Mouse (Mus musculus) adrenal gland, postnatal 36 days (tissue): Measurements from ENCODE around the gene Birc2. TPM values are rescaled to one million over a fixed set of nuclear protein-coding genes. Genes with fewer than 3 reads are reported as not detected.
"Not testable (repeated sequence)": the region's sequence is repeated elsewhere in the genome, so short reads cannot be mapped to it uniquely, and the experiment has no call there.

ENCODE experiments used
- DNase-seq, 2 experiments: peaks; one replicate each; pipeline ENCODE4 v3.0.0; 2021; ENCODE audit warnings: mixed read lengths in 1 of 2
- long read RNA-seq, 2 experiments: library from polyadenylated mRNA; stranded (forward); transcript quantifications; one replicate each; pipeline ENCODE4 v2.0.0; 2021; ENCODE audit warnings: borderline sequencing depth in 2 of 2
- total RNA-seq, 2 experiments: library from RNA; stranded (reverse); gene quantifications; 2 replicates each; pipeline ENCODE4 v1.2.3; 2021

Gene Birc2
- total RNA-seq, result 10 to 100 TPM; 48.7 to 59.8 TPM
- long read RNA-seq, experiment 1, transcript Birc2-202 (7 exons, 3,130 nt), result minor isoform, 9 of 62 reads
- long read RNA-seq, experiment 1, transcript Birc2-204 (8 exons, 3,331 nt), result major isoform, 25 of 62 reads
- long read RNA-seq, experiment 1, partial matches to known transcripts, result 5 of 62 reads
- long read RNA-seq, experiment 1, other reads (novel, unspliced or antisense), result 23 of 62 reads
- long read RNA-seq, experiment 2, transcript Birc2-204 (8 exons, 3,331 nt), result major isoform, 6 of 7 reads
- long read RNA-seq, experiment 2, partial matches to known transcripts, result 0 of 7 reads
- long read RNA-seq, experiment 2, other reads (novel, unspliced or antisense), result 0 of 7 reads

DNA sequence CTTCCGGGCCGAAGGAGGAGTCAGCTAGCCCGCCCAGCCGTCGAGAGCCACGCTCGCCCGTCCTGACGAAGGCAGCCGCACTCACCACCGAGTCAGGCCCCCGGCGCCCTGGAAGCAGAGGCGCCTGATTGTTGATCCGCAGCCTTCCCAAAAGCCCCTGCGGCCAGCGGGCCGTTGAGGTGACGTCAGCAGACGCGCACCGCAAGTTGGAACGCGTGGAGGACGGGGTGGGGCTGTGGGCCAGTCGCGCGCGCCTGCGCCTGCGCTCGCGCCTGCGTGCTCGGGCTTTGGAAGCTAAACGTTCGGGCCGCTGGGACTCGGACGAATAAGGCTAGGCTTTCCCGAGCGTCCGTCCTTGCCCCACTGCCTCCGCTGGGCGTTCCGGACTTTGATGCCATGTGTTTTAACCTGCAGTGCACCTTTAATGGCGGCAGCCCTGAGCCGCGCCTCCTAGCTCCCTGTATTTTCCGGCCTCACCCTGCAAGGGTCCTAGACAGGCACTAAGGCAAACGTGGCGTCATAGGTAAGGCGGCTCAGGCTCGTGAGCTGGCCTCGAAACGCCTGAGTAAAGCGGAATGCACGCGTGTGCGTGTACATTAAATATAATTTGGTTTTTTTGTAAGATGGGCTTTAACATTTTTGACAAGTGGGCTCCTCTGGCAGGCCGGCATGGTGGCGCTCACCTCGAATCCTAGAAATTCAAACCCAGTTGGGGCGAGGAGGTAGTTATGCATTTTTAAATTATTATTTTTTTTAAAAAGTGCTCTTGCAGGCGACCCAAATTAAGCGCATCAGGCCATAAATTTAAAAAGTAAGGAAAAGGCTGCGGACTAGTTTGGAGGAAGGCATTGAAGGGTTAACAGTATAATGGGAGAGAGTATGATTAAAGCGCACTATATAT is at the start of gene Birc2:
TSS of gene Birc2 (minus strand) at position 160 of the 901 bp plus-strand sequence.
- peak; percentile 97 for DNase-seq

DNA sequence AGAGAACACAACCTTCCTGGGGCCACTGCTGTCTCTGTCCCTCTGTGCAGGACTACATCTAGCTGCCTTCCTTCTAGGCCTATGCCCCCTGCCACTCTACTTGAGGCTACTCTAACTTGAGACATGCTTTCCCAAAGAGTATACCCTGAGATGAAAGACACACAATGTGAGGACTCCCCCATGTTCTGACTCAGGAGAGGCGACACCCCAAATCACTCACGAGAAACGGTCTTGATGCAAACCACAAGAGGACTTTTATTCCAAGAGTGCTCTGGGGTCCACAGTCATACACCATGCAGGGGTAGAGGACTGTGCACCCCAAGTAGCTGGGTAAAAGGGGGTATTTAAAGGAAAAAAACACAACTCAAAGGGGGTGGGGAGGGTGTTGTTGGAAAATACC is 47.5 kb upstream of the Birc2 start:
- DNase-seq, result no peak

DNA sequence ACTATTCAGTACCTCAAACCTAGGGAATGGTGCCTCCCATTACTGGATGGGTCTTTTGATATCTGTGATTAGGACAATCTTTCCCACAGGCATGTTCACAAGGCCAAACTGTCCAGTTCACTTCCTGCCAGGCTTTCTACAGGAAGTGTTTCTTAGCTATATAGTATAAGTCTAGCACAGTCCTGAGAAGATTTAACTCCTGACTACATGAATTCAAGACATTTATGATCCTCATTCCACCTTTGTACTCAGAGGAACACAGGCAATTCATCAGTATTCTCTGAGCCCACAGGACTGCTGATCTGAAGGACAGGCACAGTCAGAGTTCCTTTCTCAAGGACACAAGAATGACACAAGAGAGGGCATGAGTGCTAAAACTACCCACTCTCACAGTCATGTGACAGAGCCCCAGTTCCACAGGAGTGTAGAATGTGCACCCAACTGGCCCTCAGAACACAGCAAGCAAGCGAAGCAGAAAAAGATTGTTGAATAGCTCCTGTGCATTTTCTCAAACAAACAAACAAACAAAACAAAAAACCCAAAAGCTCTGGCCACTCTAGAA is 45.5 kb upstream of the Birc2 start:
- peak; percentile 28 for DNase-seq

DNA sequence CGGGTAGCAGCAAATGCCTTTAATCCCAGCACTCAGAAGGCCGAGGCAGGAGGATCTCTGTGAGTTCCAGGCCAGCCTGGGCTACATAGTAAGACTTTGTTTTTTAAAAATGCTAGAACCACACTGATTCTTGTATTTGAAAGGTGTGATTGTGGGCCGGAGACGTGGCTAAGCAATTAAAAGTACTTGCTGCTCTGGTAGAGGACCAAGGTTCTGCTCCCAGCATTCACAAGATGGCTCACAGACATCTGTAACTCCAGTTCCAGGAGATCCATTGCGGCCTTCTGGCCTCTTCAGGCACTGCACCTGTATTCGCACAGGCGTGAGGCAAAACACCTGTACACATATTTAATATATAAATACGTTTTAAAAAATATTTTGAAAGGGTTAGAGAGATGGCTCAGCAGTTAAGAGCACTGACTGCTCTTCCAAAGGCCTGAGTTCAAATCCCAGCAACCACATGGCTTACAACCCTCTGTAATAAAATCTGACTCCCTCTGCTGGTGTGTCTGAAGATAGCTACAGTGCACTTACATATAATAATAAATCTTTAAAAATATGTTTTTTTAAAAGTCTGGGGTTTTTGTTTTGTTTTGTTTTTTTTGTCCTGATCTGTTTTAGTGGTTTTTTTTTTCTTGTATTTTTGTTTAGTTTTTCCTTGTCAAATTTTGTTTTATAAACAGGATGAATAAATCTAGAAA is 36.8 kb upstream of the Birc2 start:
- DNase-seq, result no peak

DNA sequence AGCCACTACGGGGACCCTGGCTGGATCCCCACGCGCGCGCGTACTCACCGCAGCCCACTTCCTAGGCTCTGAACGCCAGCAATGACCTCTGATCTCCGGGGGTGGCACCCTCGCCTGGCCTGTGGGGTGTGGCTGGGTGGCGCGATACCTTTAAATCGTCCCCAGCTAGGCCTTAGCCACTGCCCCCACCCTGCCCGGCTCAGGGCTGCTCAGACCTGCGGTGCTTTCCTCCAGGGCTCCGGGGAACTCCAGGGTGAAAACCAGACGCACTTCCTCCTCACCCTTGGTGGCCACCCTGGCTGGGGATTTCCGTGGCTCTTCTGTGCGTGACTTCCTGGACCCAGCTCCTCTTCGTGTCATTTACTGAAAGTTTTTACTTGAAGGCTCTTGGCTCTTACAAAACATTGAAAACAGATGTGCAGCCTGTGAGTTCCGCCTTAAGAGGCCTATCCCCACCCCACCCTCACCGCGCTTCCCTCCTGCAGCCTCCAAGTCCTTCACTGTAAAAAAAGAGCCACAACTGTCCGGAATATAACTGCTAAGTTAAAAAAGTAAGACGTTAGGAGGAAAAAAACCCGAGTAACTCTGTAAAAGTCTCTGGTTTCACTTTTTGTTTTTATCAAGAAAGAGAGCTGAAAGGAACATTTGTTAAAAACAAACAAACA is 36.0 kb upstream of the Birc2 start, which contains the start of gene Birc3:
TSS of gene Birc3 (minus strand) at position 412 of the 665 bp plus-strand sequence.
- DNase-seq, result peak; percentile 79 to 86

DNA sequence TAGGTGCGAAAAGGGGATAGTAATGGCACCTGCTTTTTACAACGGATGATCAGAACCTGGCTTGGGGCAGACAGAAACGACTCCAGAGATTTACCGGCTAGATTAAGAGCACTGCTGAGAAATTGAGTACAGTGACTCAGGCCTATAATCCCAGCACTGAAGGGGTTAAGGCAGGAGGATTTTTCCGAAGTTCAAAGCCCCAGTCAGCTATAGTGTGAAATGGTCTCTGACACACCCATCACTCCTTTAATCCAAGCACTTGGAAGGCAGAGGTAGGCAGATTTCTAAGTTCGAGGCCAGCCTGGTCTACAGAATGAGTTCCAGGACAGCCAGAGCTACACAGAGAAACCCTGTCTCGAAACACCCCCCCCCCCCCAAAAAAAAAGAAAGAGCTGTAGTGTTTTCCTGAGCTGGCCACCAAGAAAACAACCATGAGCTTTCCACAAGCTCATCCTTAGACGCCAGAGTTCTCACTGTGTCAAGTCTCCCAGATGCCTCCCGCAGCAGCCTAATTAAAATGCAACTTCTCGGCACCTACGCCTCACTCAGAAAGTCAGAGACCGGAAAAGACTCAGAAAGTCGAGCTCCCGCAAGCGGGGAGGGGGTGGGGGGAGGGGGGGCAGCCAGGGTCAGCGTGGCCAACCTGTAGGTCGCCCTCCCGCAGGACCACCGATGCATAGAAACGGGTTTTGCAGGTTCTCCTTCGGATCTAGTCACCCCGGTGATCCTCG is 35.3 kb upstream of the Birc2 start:
- no peak for DNase-seq

DNA sequence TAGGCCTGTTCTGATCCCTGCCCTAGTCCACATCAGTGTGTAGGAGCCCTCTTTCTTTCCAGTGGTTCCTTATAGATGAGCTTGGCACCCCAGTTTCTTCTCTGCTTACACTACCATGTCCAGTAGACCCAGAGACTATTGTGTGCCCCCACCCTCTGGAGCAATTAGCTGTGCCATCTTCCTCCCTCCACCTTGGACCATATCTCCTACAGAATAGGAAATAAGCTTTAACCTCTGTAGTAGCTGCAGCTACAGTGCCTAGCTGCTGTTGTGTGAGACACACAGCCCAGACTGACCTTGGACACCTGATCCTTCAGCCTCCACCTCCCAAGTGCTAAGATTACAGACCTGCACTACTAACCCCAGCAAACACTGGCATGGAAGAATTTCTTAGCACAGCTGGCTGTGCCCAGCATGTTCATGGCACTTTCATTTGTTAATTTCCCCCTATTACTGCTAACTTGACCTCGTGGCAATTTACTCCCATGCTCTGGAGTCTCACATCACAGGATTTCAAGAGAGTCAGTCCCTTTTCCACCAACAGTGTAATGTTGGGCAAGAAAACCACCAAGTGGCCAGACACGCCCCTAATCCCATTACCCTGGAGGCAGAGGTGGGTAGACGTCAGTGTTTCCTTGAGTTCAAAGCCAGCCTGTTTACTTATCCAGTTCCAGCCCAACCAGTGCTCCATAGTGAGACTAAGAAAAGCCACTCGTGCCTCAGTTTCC is 34.6 kb upstream of the Birc2 start:
- DNase-seq, result no peak

DNA sequence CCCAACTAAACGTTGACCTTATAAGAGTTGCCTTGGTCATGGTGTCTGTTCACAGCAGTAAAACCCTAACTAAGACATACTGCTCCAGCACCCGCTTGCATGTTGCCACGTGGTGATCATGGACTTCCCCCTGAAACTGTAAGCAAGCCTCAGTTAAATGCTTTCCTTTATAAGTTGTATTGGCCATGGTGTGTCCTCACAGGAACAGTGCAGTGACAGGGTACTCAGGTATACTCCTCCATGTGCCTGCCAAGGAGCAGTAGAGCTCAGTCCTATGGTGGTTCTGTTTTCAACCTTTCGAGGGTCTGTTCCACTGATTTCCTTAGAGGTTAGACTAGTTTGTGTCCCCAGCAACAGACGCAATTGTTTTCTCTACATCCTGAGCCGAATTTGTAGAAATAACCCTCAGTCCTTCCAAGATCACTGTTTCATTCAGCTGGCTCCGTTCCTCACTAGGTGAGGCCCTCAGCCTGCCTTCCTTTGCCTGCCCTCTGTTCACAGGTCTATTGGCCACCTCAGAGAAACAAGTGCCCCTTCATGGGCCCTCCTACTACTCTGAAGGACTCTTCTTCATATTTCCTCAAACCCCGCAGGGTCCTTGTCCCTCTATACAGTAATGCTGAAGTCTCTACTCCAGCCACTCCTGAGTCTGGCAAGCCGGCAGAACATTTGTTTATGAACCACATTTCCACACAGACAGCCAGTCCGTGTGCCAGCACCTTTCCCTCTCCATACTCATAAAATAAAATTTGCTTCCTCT is 33.9 kb upstream of the Birc2 start:
- DNase-seq, result no peak

DNA sequence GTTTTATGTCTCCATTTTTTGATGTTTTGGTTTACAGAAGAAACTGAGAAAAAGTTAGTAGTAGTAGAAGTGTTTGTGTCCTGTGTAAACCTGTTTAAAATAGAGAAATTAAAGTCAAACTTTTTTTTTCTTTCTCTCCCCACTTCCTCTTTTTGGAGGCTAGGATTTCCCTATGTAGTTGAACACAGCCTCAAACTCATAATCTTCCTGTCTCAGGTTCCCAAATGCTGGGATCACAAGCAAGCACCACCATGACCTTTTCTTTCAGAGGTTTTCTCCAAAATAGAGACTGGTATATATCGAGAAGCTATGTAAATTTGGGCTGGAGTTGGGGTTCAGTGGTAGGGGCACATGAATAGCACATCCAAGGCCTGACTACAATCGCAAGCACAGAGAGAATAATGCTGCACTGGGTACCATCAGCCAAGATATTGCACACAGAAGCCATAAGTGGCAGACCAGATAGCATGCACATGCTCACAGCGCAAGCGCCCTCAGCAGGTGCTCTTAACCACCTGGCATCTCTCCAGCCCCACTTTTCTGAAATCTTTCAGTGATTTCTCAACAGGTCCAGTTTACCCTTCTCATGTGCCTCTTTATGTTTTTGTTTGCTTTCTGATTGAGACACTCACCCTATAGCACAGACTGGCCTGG is 32.1 kb upstream of the Birc2 start:
- no peak for DNase-seq

DNA sequence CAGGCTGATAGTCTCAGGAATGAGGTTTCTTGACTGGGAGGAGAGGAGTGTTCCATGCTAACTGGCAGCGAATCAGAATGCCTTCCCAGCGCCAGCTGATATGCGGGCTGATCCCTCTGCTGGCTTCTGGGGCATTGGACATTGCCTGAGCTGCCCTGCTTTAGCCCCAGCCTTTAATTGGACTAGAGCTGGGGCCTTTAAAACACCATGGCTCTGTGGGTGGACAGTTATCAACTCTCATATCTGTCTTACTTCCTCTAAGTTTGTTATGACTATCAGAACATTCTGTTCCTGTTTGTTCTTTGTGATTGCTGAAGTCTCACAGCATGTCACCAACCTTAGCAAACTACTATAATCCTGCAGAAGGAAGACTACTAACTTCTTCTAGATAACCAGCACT is 31.1 kb upstream of the Birc2 start:
- DNase-seq, result no peak

DNA sequence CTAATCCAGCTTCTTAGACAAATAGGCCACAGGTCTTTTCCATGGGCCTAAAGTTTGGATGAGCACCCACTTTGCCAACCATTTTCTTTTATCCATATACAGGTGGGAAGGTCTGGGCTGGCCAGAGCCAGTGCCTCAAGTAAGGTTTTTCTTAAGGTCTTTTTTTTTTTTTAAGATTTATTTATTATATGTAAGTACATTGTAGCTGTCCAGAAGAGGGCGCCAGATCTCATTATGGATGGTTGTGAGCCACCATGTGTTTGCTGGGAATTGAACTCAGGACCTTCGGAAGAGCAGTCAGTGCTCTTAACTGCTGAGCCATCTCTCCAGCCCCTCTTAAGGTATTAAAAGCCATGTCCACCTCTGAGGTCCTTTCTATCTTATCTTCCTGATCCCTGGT is 30.1 kb upstream of the Birc2 start:
- not testable (repeated sequence) for DNase-seq

DNA sequence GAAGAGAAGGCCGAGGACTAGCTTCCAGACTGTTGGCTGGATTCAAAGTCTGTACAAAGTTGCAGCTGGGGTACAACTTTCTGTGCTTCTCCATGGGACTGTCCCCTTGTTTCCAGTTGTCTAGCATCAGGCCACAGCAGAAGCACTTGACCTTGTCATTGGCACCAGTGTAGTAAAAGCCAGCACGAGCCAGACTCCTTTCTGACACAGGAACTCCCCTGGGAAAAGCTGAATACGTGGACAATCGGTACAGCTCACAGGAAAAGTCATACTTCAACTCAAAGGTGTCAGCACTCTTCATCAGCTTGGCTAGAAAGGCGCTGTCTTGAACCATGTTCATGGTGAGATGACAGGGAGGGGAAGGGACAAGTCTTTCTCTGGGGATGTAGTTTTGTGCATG is 24.1 kb upstream of the Birc2 start:
- no peak for DNase-seq

DNA sequence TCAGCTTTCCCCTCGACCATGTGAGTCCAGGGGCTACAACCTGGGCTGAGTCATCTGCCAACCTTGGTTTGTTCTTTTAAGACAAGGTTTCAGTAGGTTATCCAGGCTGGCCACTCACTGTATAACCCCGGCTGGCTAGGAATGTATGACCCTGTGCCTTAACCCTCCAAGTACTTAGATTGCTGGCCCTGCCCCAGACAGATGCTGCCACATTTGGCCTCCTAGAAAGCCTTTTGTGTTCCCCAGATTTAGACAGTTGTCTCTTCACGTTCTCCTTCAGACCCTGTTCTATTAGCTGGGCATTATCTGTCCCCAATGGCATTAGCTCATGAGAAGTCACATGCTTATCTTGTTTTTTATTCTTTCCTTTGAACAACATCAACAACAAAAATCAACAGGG is 19.0 kb upstream of the Birc2 start:
- no peak for DNase-seq

DNA sequence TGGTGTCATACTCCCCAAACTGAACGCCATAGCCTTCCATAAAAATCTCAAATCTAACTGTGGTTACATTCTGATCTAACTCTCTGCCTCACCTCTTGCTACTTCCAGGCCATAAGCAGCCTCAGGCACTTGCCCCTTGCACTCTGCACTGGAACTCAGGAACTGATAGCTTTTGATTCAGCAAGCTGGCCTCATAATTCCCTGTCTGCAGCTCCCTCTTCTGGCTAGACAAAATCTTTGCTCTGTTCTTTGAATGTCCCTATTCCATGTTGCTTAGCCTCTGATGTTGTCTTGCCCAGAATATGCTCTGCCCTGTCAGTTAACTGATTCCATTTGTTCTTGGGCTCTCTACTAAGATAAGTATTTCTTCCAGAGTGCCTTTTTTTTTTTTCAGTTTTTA is 18.5 kb upstream of the Birc2 start:
- peak in 1 of 2 experiments; percentile 68 for DNase-seq

DNA sequence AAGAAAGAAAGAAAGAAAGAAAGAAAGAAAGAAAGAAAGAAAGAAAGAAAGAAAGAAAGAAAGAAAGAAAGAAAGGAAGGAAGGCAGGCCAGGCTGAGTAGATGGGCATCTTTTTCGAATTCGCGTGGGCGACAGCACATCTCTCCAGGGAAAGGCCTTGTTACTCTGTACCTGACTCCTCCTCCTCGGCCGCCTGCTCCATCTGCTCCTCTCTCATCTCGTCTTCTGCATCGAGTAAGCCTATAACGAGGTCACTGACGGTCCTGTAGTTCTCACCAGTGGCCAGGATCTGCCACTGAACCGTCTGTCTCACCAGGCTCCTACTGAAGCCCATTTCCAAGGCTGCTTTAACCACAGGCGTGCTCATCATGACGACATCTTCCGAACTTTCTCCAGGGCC is 17.3 kb upstream of the Birc2 start:
- DNase-seq, result not testable (repeated sequence)

DNA sequence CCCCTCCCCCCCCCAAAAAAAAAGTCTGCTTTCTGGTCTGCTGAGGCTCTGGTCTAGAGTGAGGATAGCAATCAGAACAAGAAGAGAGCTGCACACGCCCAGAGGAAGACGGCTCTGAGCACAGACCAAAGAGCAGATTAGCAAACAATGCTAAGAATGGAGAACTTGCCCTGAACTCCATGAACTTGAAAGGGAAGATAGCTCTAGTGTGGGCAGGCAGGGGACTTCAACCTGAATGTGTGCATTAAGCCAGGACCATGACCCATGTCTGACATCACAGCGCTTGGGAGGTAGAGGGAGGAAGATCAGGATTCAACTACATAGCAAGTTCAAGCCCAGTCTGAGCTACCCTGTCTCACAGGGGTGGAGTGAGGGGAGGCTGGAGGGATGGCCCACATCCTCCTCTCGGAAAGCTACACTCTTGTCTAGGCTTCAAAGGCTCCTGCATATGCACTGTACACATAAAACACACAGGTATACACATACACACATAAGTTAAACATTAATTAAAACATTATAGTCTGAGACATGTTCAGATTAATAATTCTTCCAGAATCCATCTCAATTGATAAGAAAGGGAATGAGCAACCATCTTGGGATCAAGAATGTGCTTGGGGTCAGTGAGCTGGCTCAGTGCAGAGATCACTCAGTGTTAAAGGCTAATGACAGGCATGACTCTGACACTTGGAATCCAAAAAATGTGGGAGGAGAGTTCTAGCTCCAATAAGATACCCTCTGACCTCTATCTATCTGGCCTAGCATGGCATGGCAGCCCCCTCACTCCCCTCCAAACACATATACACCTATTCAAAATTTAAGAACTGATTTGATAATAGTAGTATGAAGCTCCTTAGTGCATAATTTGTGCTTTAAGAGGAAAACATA is 15.7 kb upstream of the Birc2 start:
- no peak for DNase-seq

DNA sequence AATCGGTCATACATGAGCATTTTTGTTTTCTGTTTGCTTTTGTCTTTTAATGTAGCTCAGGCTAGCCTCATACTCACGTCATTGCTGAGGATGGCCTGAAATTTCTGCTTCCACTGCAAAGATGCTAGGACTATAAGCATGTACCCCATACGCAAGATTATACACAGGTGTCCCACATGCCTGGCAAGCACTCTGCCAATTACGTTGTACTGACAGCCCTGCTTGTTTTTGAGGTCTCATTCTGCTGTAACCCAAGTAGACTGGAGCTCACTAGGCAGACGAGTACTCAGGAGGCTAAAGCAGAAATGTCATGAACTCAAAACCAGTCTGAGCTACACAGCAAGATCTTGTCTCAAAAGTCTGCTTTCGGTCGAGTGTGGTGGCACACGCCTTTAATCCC is 15.0 kb upstream of the Birc2 start:
- DNase-seq, result no peak

DNA sequence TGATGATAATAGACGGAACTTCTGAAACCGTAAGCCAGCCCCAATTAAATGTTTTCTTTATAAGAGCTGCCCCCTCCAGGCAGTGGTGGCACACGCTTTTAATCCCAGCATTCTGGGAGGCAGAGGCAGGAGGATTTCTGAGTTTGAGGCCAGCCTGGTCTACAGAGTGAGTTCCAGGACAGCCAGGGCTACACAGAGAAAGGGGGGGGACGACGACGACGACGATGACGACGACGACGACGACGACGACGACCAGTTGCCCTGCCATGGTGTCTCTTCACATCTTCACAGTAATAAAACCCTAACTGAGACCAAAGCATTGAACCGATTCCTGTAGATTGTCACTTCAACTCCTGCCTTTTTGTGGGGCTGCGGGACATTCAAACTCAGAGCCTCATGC is 11.3 kb upstream of the Birc2 start:
- no peak for DNase-seq
